Mouse (Mus musculus) frontal cortex, postnatal 14 days (tissue): ENCODE results near the gene Gm6760.

Experiments used
- DNase-seq, 2 experiments: peaks; one replicate each; pipeline ENCODE4 v3.0.0; 2022; ENCODE audit warnings: low spot score in 2 of 2

Gene Gm6760

DNA sequence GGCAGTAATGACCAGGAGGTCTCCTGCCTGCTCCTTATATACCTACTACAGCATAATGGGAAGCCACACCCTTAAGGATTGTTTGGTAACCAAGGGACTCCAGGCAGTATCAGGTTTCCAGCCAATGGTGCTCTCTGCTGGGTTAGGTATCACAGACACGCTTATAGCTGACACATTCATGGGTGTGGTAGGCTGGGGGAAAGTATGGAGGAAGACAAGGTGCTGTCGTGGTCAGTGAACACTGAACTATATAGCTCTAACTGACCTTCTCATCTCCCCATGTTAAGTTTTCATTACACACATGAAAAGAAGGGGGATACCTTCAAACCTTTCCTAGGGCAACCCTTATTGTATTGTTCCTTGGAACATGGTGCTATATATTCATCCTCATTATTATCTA lies at the start of gene Gm6760:
Gm6760 (minus strand) TSS at position 101 of the 400 bp plus-strand sequence.
- no peak for DNase-seq

DNA sequence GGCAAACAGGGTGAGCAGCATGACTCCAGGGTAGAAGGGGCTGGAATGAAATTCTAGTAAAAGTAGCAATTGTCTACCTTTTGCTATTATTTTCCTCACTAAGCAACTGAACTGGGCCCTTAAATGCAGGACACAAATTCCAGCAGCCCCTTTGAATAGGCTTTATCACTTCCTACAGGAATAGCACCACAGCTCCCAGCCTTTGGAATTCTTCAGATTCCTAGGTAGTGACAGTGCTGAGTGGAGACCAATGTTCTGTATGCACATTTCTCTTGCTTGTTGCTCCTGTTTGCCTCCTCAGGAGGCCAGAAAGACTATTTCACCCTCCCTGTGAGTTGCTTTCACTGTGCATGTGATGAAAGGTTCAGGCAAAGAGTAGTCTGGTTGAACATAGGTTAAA lies 29.2 kb upstream of the Gm6760 start:
- DNase-seq, result no peak

DNA sequence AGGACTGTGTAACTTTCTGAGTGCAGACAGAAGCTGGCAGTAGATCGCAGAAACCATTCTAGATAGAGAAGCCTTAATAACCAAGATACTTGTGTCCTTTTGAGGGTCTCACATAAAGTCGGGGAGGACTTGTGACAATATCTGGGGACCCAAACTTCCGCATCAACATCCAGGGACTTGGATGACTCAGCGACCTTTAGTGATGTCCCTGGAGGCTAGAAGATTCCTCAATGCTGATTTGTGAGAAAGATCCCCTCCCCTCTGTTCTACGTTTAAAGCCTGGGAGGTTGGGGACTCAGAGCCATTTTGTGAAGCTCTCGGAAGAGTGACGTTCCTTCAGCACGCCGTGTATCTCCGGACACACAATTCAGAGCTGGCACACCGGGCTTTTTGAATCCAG lies 21.2 kb upstream of the Gm6760 start, which contains the start of gene 3830417A13Rik:
3830417A13Rik (plus strand) TSS at position 301 of the 400 bp plus-strand sequence.
- no peak for DNase-seq
